In genomic region chr12:112759471-112759870, GRCm38 (mm10) we compare ENCODE assay signal across 15 mouse cellular contexts. TPM values are rescaled to one million over a fixed set of nuclear protein-coding genes. Genes with fewer than 3 reads are reported as not detected.
A peak's percentile ranks its signal among the peaks of the same experiment; 100 is the strongest.
DNase-seq lines count a peak whose midpoint lies in the region; ATAC-seq lines count a peak whose summit lies in the region.
"Had no signal": no experiment of that assay in that cellular context is flagged by ENCODE, and none has a peak within 500 bp of the region (broad histone marks: within the 10 kb centered on the region; RNA-seq: fewer than 3 reads in every experiment).

No protein-coding gene starts in this region.

- intact Hi-C loops in heart, postnatal 14 days (cut with DNase I), result no loop called here

- DNase-seq in heart, adult 11 months, result peak; percentile 55
- no peak for DNase-seq in heart, postnatal 14 days
- peak; percentile 17 to 21 for DNase-seq in right cerebral cortex, postnatal 10 days (ENCODE audit: low spot score in 2 of 2)
- DNase-seq in right cerebral cortex, adult 18-20 months, result no peak
- DNase-seq in urinary bladder, postnatal 10 days (ENCODE audit: low spot score), result peak; percentile 6
- DNase-seq in urinary bladder, postnatal 36 days (ENCODE audit: low spot score in 2 of 2), result no peak
- DNase-seq: adrenal gland, postnatal 14 days; cerebellum, adult 18-20 months; cerebellum, adult 9-11 months; cerebellum, postnatal 36 days; heart, postnatal 36 days had no signal

- no peak for ATAC-seq in erythroid progenitor cell, adult 5-6 weeks (replicated peaks; ENCODE audit: low FRiP score, poor library complexity, severe bottlenecking)
- ATAC-seq: activated CD4-positive, CD25-positive, alpha-beta regulatory T cell, adult 4 months; forebrain, embryonic 14.5 days; Patski had no signal

RNA-seq across cellular contexts. Expression of gene Pld4, which starts 1.0 kb away (rescaled TPM):
- total RNA-seq in heart, postnatal 14 days (2021), result 1 to 10 TPM; 6.3 to 8.0 TPM
- 20.1 and 29.9 TPM in 2 replicates for total RNA-seq in erythroid progenitor cell, adult 5-6 weeks (2015; ENCODE audit: low replicate concordance)
- 8.9 and 14.0 TPM in 2 replicates for total RNA-seq in erythroid progenitor cell, adult 5-6 weeks (2017; ENCODE audit: low replicate concordance)

RNA-seq across cellular contexts. Expression of gene Cep170b, which starts 39.2 kb away (rescaled TPM):
- 1 to 10 TPM; 8.6 to 9.9 TPM for total RNA-seq in heart, postnatal 14 days (2021)
- total RNA-seq in erythroid progenitor cell, adult 5-6 weeks (2015; ENCODE audit: low replicate concordance), result 1.3 TPM in 1 of 2 replicates, not detected in the other
- not detected in 2 replicates for total RNA-seq in erythroid progenitor cell, adult 5-6 weeks (2017; ENCODE audit: low replicate concordance)

RNA-seq across cellular contexts. Expression of gene Ahnak2, which starts 43.0 kb away (rescaled TPM):
- total RNA-seq in heart, postnatal 14 days (2021), result 10 to 100 TPM; 14.5 to 19.5 TPM
- 0.36 TPM in 1 of 2 replicates, not detected in the other for total RNA-seq in erythroid progenitor cell, adult 5-6 weeks (2015; ENCODE audit: low replicate concordance)
- 0.64 TPM in 1 of 2 replicates, not detected in the other for total RNA-seq in erythroid progenitor cell, adult 5-6 weeks (2017; ENCODE audit: low replicate concordance)

RNA-seq across cellular contexts. Expression of gene Clba1, which starts 49.3 kb away (rescaled TPM):
- total RNA-seq in heart, postnatal 14 days (2021), result 1 to 10 TPM; 1.9 to 2.2 TPM
- not detected in 2 replicates for total RNA-seq in erythroid progenitor cell, adult 5-6 weeks (2015; ENCODE audit: low replicate concordance)
- total RNA-seq in erythroid progenitor cell, adult 5-6 weeks (2017; ENCODE audit: low replicate concordance), result 0.51 TPM in 1 of 2 replicates, not detected in the other

Comparison
In these comparisons a context has a peak if more than half of its experiments do, and no peak if none do; other contexts are left out.
1. DNase-seq: peak in heart, adult 11 months (single experiment), right cerebral cortex, postnatal 10 days (2 of 2) and urinary bladder, postnatal 10 days (single experiment); none in heart, postnatal 14 days (0 of 2), right cerebral cortex, adult 18-20 months (single experiment) and urinary bladder, postnatal 36 days (0 of 2).
2. RNA of gene Cep170b, which starts 39.2 kb away (total RNA-seq): 8.6 to 9.9 TPM in heart, postnatal 14 days; 1.3 TPM in erythroid progenitor cell, adult 5-6 weeks; every median in the first group is over 4 times any median in the second.
3. RNA of gene Ahnak2, which starts 43.0 kb away (total RNA-seq): 14.5 to 19.5 TPM in heart, postnatal 14 days; 0.36 to 0.64 TPM in erythroid progenitor cell, adult 5-6 weeks; every median in the first group is over 4 times any median in the second.